Comparison of ENCODE assay signal across 26 mouse cellular contexts in genomic region chr1:179926240-179926639, GRCm38 (mm10).
"Had no signal": no experiment of that assay in that cellular context is flagged by ENCODE, and none has a peak within 500 bp of the region (broad histone marks: within the 10 kb centered on the region; RNA-seq: fewer than 3 reads in every experiment).

No protein-coding gene starts in this region.

- H3K9ac ChIP-seq: heart, embryonic 13.5 days; heart, embryonic 15.5 days; hindbrain, embryonic 12.5 days; hindbrain, embryonic 14.5 days; intestine, embryonic 15.5 days; limb, embryonic 12.5 days had no signal

- H3K9me3 ChIP-seq: heart, embryonic 13.5 days; heart, embryonic 15.5 days; hindbrain, embryonic 10.5 days; hindbrain, embryonic 12.5 days; intestine, embryonic 15.5 days; limb, embryonic 10.5 days; limb, embryonic 12.5 days had no signal

- DNase-seq: gastrocnemius, adult 2 months; gastrocnemius, postnatal 10 days; gastrocnemius, postnatal 25 days; heart, adult 2 months; heart, postnatal 4 days; kidney, adult 18-20 months; kidney, adult 8-10 months; kidney, postnatal 10 days; kidney, postnatal 25 days; kidney, postnatal 4 days; liver had no signal

- H3K4me2 ChIP-seq: heart, embryonic 11.5 days; heart, embryonic 13.5 days; heart, embryonic 15.5 days; hindbrain, embryonic 12.5 days; hindbrain, embryonic 14.5 days; intestine, embryonic 15.5 days; limb, embryonic 12.5 days; liver, embryonic 11.5 days had no signal

- H3K4me3 ChIP-seq: gastrocnemius, adult 2 months; heart, adult 2 months; heart, embryonic 13.5 days; heart, embryonic 15.5 days; hindbrain, embryonic 10.5 days; hindbrain, embryonic 12.5 days; intestine, embryonic 15.5 days; layer of hippocampus, adult 2 months; left cerebral cortex, adult 2 months; limb, embryonic 10.5 days; limb, embryonic 12.5 days had no signal

- H3K4me1 ChIP-seq: heart, embryonic 15.5 days; hindbrain, embryonic 12.5 days; intestine, embryonic 15.5 days had no signal

- ATAC-seq: hindbrain, embryonic 16.5 days; inflammation-experienced regulatory T-cells, adult 6 months; intestine, embryonic 15.5 days; intestine, postnatal 0 days had no signal

- H3K36me3 ChIP-seq: heart, embryonic 13.5 days; heart, embryonic 15.5 days; hindbrain, embryonic 10.5 days; hindbrain, embryonic 12.5 days; intestine, embryonic 15.5 days; limb, embryonic 10.5 days; limb, embryonic 12.5 days had no signal

- H3K27ac ChIP-seq: gastrocnemius, adult 2 months; heart, adult 2 months; heart, embryonic 13.5 days; heart, embryonic 15.5 days; hindbrain, embryonic 10.5 days; hindbrain, embryonic 12.5 days; hindbrain, embryonic 14.5 days; intestine, embryonic 15.5 days; layer of hippocampus, adult 2 months; left cerebral cortex, adult 2 months; limb, embryonic 10.5 days; limb, embryonic 12.5 days had no signal

- H3K27me3 ChIP-seq: heart, embryonic 13.5 days; heart, embryonic 15.5 days; hindbrain, embryonic 12.5 days; intestine, embryonic 15.5 days; limb, embryonic 12.5 days had no signal
